Mouse (Mus musculus) retina, postnatal 7 days (tissue): ENCODE data around the gene Slc38a2.

Experiments used
- DNase-seq: peaks from one replicate; pipeline ENCODE4 v3.0.0-alpha.2; 2012; ENCODE audit warnings: low read depth, low spot score

Slc38a2 gene

DNA sequence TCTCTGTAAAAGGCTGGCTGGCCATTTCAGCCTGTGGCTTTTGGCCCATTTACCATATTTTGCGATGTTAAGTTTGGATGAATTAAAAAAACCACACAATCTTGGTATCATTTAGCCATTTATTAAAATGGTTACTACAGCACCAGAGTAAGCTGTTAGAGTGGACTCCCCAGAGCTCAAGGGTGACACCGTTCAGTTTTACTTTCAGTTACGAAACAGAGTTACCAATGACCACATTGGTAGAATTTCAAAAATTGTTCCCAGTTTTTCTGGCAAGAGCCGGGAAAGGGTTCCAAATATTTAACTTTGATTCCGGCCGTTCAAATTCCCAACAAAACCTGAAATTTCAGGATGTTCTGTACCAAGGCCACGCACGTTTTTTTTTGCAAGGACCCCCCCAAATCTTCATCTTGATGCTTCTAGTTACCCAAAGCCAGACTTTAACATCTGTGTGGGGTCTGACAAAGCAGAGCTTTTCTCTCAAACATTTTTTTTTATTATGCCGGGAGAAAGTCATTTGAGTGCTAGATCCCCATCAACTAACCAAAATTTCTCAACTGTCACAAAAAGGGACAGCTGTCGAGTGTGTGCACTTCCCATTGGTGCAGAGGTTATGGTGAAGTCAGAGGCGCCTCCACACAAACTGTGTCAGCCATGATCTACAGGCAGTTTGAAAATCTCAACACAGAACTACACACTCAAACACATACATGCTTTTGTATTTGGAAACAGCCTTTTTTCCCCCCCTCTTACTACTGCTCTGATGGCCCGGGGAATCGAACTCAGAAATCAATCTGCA is 2.8 kb downstream of the Slc38a2 start:
- DNase-seq, result no peak

GRCm38 (mm10) chr15:96695455-96696421 is 3.8 kb downstream of the Slc38a2 start:
- DNase-seq, result no peak

- no peak for DNase-seq
These were observed 4.5 kb downstream of the Slc38a2 start for GRCm38 (mm10) chr15:96694988-96695387.

GRCm38 (mm10) chr15:96693688-96694087 is 5.8 kb downstream of the Slc38a2 start:
- no peak for DNase-seq

GRCm38 (mm10) chr15:96692401-96692800 is 7.1 kb downstream of the Slc38a2 start:
- no peak for DNase-seq

GRCm38 (mm10) chr15:96691381-96691780 is 8.1 kb downstream of the Slc38a2 start:
- no peak for DNase-seq

GRCm38 (mm10) chr15:96690829-96691228 is 8.7 kb downstream of the Slc38a2 start:
- no peak for DNase-seq

GRCm38 (mm10) chr15:96689919-96690318 is 9.6 kb downstream of the Slc38a2 start:
- DNase-seq, result no peak

DNA sequence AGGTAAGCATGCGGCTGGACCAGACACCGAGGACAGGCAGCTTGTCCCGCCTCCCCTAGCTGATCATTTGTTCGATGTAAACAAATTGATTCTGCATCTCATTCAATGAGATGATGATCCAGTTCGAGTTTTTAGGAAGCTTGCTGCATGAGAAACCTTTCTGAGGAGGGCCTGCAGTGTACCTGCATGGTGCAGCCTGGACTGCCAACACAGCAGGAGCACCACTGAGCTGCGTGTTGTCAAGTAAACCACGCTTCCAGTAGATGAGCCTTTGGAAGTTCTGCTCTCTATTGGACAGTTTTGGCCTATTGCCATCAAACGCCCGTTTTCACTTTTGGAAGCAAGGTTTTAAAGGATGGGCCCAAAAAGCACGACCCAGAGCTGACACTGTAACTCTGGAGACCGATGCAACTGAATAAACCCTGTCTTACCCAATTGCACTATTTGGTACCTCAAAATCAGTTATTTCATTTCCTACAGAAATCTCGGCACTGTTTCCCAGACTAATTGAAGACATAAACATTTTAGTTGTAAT is 10.7 kb downstream of the Slc38a2 start:
- no peak for DNase-seq

DNA sequence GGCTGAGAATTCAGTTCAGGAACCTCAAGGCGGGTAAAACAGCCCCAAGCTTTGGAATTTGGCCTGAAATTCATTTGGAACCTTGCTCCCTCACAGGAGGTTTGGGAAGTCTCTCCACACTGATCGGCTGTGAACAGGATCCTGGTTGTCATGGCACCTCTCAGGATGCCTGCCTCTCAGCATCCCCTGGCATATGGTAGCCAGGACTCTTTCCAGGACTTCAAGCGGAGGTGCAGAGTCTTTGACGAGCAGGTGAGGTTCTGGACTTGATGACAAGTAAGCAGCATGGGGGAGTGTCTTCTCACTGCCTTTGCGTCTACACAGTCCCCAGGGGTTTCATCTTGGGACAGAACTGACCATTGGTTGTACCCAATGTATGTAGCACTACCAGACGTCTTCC is 11.5 kb downstream of the Slc38a2 start:
- no peak for DNase-seq

GRCm38 (mm10) chr15:96687366-96687765 is 12.2 kb downstream of the Slc38a2 start:
- no peak for DNase-seq

- DNase-seq, result no peak
These were observed 13.1 kb downstream of the Slc38a2 start for GRCm38 (mm10) chr15:96686201-96687159.

- no peak for DNase-seq
These were observed 14.3 kb downstream of the Slc38a2 start for GRCm38 (mm10) chr15:96685273-96685672.

- DNase-seq, result no peak
These were observed 15.2 kb downstream of the Slc38a2 start for GRCm38 (mm10) chr15:96684132-96684830.

- DNase-seq, result no peak
These were observed 20.4 kb downstream of the Slc38a2 start for GRCm38 (mm10) chr15:96678871-96679773.

- DNase-seq, result no peak
These were observed 23.0 kb downstream of the Slc38a2 start for GRCm38 (mm10) chr15:96676518-96676917.

DNA sequence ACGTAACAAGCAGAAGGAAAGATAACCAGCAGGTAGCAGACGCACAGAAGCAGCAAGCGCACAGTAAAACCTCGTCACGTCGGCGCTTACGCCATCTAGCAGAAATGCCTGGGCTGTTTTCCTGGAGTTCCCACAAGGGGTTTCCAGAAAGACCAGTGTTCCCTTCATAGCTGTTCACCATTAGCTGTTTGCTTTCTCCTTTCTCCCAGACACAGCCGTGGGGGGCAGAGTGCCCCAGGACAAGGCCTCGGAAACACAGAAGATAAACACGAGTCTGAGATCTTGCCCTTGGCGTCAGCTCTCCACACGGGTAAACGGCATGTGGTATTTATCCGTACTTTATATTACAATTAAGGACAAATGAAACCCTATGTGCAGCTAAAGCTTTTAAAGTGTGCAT is 23.8 kb downstream of the Slc38a2 start:
- DNase-seq, result no peak

DNA sequence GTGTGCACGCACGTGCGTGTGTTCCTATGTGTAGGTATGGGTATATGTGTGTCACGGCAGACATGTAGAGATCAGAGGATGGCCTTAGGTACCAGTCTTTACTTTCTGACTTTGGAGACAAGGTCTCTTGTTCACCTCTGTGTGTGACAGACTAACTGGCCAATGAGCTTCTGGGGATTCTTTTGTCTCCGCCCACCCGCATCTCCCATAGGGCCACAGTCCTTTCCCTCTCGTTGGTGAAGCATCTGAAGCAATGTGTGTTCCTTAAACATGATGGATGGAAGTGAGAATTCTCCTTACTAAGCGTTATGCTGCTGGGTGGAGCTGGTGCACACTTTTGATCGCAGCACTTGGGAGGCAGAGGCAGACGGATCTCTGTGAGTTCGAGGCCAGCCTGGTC is 24.5 kb downstream of the Slc38a2 start:
- no peak for DNase-seq

GRCm38 (mm10) chr15:96674089-96674488 is 25.4 kb downstream of the Slc38a2 start:
- DNase-seq, result no peak
